Mouse (Mus musculus) kidney, postnatal 4 days (tissue): ENCODE data around the gene Pacrg.

Source experiments
- DNase-seq, 2 experiments: peaks; one replicate each; pipeline ENCODE4 v3.0.0; 2021; ENCODE audit warnings: mixed read lengths in 2 of 2

Gene Pacrg

GRCm38 (mm10) chr17:10441501-10442111 lies 398.5 kb downstream of the Pacrg start:
- peak; percentile 22 to 28 for DNase-seq

GRCm38 (mm10) chr17:10440961-10441360 lies 399.1 kb downstream of the Pacrg start:
- DNase-seq = no peak

GRCm38 (mm10) chr17:10439815-10440214 lies 400.3 kb downstream of the Pacrg start:
- DNase-seq = no peak

- no peak for DNase-seq
These were observed 405.2 kb downstream of the Pacrg start for GRCm38 (mm10) chr17:10434867-10435266.

GRCm38 (mm10) chr17:10432525-10433180 lies 407.5 kb downstream of the Pacrg start:
- no peak for DNase-seq

- DNase-seq = no peak
These were observed 408.1 kb downstream of the Pacrg start for GRCm38 (mm10) chr17:10431849-10432524.

- no peak for DNase-seq
These were observed 409.3 kb downstream of the Pacrg start for GRCm38 (mm10) chr17:10430831-10431230.

- no peak for DNase-seq
These were observed 410.7 kb downstream of the Pacrg start for GRCm38 (mm10) chr17:10429406-10429805.

GRCm38 (mm10) chr17:10425311-10425710 lies 414.8 kb downstream of the Pacrg start:
- DNase-seq = no peak

GRCm38 (mm10) chr17:10417558-10418253 lies 422.4 kb downstream of the Pacrg start:
- no peak for DNase-seq

GRCm38 (mm10) chr17:10416995-10417394 lies 423.1 kb downstream of the Pacrg start:
- DNase-seq = no peak

- DNase-seq = no peak
These were observed 424.0 kb downstream of the Pacrg start for GRCm38 (mm10) chr17:10416101-10416500.

- DNase-seq = no peak
These were observed 425.7 kb downstream of the Pacrg start for GRCm38 (mm10) chr17:10414383-10414782.

GRCm38 (mm10) chr17:10413870-10414269 lies 426.2 kb downstream of the Pacrg start:
- DNase-seq = no peak

- no peak for DNase-seq
These were observed 429.3 kb downstream of the Pacrg start for GRCm38 (mm10) chr17:10410597-10411476.

GRCm38 (mm10) chr17:10408681-10409081 lies 431.4 kb downstream of the Pacrg start:
- DNase-seq = no peak

- no peak for DNase-seq
These were observed 432.9 kb downstream of the Pacrg start for GRCm38 (mm10) chr17:10407031-10407722.

GRCm38 (mm10) chr17:10406311-10406710 lies 433.8 kb downstream of the Pacrg start:
- no peak for DNase-seq

- no peak for DNase-seq
These were observed 434.2 kb downstream of the Pacrg start for GRCm38 (mm10) chr17:10405906-10406305.

- DNase-seq = no peak
These were observed 436.9 kb downstream of the Pacrg start for GRCm38 (mm10) chr17:10403186-10403585.

GRCm38 (mm10) chr17:10402064-10402640 lies 438.0 kb downstream of the Pacrg start:
- no peak for DNase-seq
